Mouse (Mus musculus): ENCODE measurements around the gene Klhl1.
A peak's percentile ranks its signal among the peaks of the same experiment; 100 is the strongest.
"Not testable (repeated sequence)": the region's sequence is repeated elsewhere in the genome, so short reads cannot be mapped to it uniquely, and the experiment has no call there.

Klhl1 gene

GRCm38 (mm10) chr14:96518954-96519682 is at the start of gene Klhl1:
TSS of gene Klhl1 (minus strand) at chr14:96519102.
- peak; percentile 2 for DNase-seq (ENCODE audit: extremely low spot score)

GRCm38 (mm10) chr14:96553668-96554067 is 34.8 kb upstream of the Klhl1 start:
- DNase-seq (ENCODE audit: extremely low spot score) = no peak

GRCm38 (mm10) chr14:96518151-96518953 is 550 bp downstream of the Klhl1 start:
- peak; percentile 60 for DNase-seq (ENCODE audit: extremely low spot score)

GRCm38 (mm10) chr14:96517727-96518126 is 1.2 kb downstream of the Klhl1 start:
- no peak for DNase-seq (ENCODE audit: extremely low spot score)

- DNase-seq (ENCODE audit: extremely low spot score) = no peak
Measured at GRCm38 (mm10) chr14:96499936-96500335, 19.0 kb downstream of the Klhl1 start.

- no peak for DNase-seq (ENCODE audit: extremely low spot score)
Measured at GRCm38 (mm10) chr14:96471812-96472211, 47.1 kb downstream of the Klhl1 start.

- no peak for DNase-seq (ENCODE audit: extremely low spot score)
Measured at GRCm38 (mm10) chr14:96471336-96471735, 47.6 kb downstream of the Klhl1 start.

GRCm38 (mm10) chr14:96461756-96462155 is 57.1 kb downstream of the Klhl1 start:
- DNase-seq (ENCODE audit: extremely low spot score) = no peak

- DNase-seq (ENCODE audit: extremely low spot score) = no peak
Measured at GRCm38 (mm10) chr14:96392032-96392737, 126.7 kb downstream of the Klhl1 start.

GRCm38 (mm10) chr14:96362727-96363126 is 156.2 kb downstream of the Klhl1 start:
- DNase-seq (ENCODE audit: extremely low spot score) = no peak

- DNase-seq (ENCODE audit: extremely low spot score) = no peak
Measured at GRCm38 (mm10) chr14:96348220-96348619, 170.7 kb downstream of the Klhl1 start.

GRCm38 (mm10) chr14:96331069-96331468 is 187.8 kb downstream of the Klhl1 start:
- DNase-seq (ENCODE audit: extremely low spot score) = no peak

GRCm38 (mm10) chr14:96217805-96218441 is 301.0 kb downstream of the Klhl1 start:
- DNase-seq (ENCODE audit: extremely low spot score) = no peak

- DNase-seq (ENCODE audit: extremely low spot score) = not testable (repeated sequence)
Measured at GRCm38 (mm10) chr14:96194795-96195194, 324.1 kb downstream of the Klhl1 start.

- DNase-seq (ENCODE audit: extremely low spot score) = no peak
Measured at GRCm38 (mm10) chr14:96174546-96174945, 344.4 kb downstream of the Klhl1 start.

- no peak for DNase-seq (ENCODE audit: extremely low spot score)
Measured at GRCm38 (mm10) chr14:96143137-96143536, 375.8 kb downstream of the Klhl1 start.

- DNase-seq (ENCODE audit: extremely low spot score) = no peak
Measured at GRCm38 (mm10) chr14:96140246-96140645, 378.7 kb downstream of the Klhl1 start.

- DNase-seq (ENCODE audit: extremely low spot score) = no peak
Measured at GRCm38 (mm10) chr14:96107396-96107795, 411.5 kb downstream of the Klhl1 start.

GRCm38 (mm10) chr14:96081681-96082207 is 437.2 kb downstream of the Klhl1 start:
- peak; percentile 47 for DNase-seq (ENCODE audit: extremely low spot score)

- DNase-seq (ENCODE audit: extremely low spot score) = no peak
Measured at GRCm38 (mm10) chr14:96065884-96066283, 453.0 kb downstream of the Klhl1 start.

Data from embryo, embryonic 9.5 days (tissue).